Mouse (Mus musculus) Patski (cell line): ENCODE results near the gene Pqbp1. TPM values are rescaled to one million over a fixed set of nuclear protein-coding genes. Genes with fewer than 3 reads are reported as not detected.
"Not testable (repeated sequence)": the region's sequence is repeated elsewhere in the genome, so short reads cannot be mapped to it uniquely, and the experiment has no call there.

Experiments
- ATAC-seq: fragments of 100-300 bp; one replicate; pipeline ENCODE4 v1.8.0; 2021
- CTCF ChIA-PET: fragments of 350-600 bp; sonication (Branson Sonifier 250); formaldehyde crosslinking; loops from one replicate; lab custom pipeline; 2022; ENCODE audit warnings: inconsistent platforms; lab: Charles Lee
- POLR2A ChIA-PET: fragments of 350-600 bp; sonication (Branson Sonifier 250); formaldehyde crosslinking; loops from one replicate; lab custom pipeline; 2022; ENCODE audit warnings: antibody characterized with exemption, inconsistent platforms; lab: Charles Lee
- DNase-seq: peaks from one replicate; pipeline ENCODE4 v3.0.0-alpha.2; 2011; ENCODE audit warnings: low read depth, low spot score
- H3K27me3 ChIP-seq: fragments of 371-371 bp; one replicate; pipeline ENCODE4 v1.5.1; 2021
- CTCF ChIP-seq: fragments of 100-300 bp; IDR thresholded peaks from one replicate; pipeline ENCODE4 v1.5.1; 2021
- in situ Hi-C: fragments of 300-500 bp; cut with MboI; formaldehyde crosslinking; loops from 3 replicates; pipeline ENCODE4 v1.11.1; 2018; ENCODE audit warnings: low pct_unique_long_range_greater_than_20kb, mixed read lengths
- polyA plus RNA-seq: library from polyadenylated mRNA; unstranded; gene quantifications from one replicate; pipeline ENCODE4 v1.2.3, GENCODE M21; 2021

The Pqbp1 gene
- polyA plus RNA-seq, 1 experiment from 2014 or later: 71.3 TPM

GRCm38 (mm10) chrX:7922032-7922431 is 23.0 kb upstream of the Pqbp1 start:
- ChIA-PET CTCF (no interaction called here), POLR2A (no interaction called here)
- DNase-seq: no peak
- ATAC-seq: no peak
- in situ Hi-C loops: no loop called here
- H3K27me3 ChIP-seq: peaks cover 34% of the 10 kb centered on the region
- TF ChIP-seq CTCF: no peak

- TF ChIP-seq CTCF: no peak
- peaks cover 24% of the 10 kb centered on the region for H3K27me3 ChIP-seq
- in situ Hi-C loops: no loop called here
- DNase-seq (no peak), ATAC-seq (no peak)
- POLR2A ChIA-PET: no interaction called here
- CTCF ChIA-PET: no interaction called here
These were observed 20.7 kb upstream of the Pqbp1 start, which contains the start of gene Pcsk1n for GRCm38 (mm10) chrX:7919601-7920383. Gene Pcsk1n (plus strand): TSS chrX:7919822.

- POLR2A ChIA-PET, H3K27me3 ChIP-seq, ATAC-seq, in situ Hi-C loops, DNase-seq, CTCF ChIA-PET: not testable (repeated sequence)
These were observed 18.9 kb upstream of the Pqbp1 start for GRCm38 (mm10) chrX:7917960-7918359.

- CTCF ChIA-PET: interaction anchor here (1.3 kb wide), 1 partner anchor 102 kb away, joined by 3 read pairs; no protein-coding TSS in a partner anchor
- DNase-seq, ATAC-seq, H3K27me3 ChIP-seq, in situ Hi-C loops: not testable (repeated sequence)
- POLR2A ChIA-PET: interaction anchor here (0.6 kb wide), 1 partner anchor 28 kb away, joined by 4 read pairs; no protein-coding TSS in a partner anchor
These were observed 16.6 kb upstream of the Pqbp1 start for GRCm38 (mm10) chrX:7915669-7916068.

- ATAC-seq: no peak
- CTCF ChIA-PET: interaction anchor here (0.6 to 5.2 kb wide), 4 partner anchors 9 to 147 kb away, joined by 3 to 60 read pairs (median 6); partner anchors contain the start of gene Glod5
- POLR2A ChIA-PET: no interaction called here
- no peaks in the 10 kb centered on the region for H3K27me3 ChIP-seq
- peak; percentile 56 for TF ChIP-seq CTCF
- in situ Hi-C loops: loop anchor here (5.0 kb wide), 2 partner anchors 107 to 202 kb away; partner anchors contain the start of gene Glod5
- DNase-seq: no peak
These were observed 11.4 kb upstream of the Pqbp1 start for GRCm38 (mm10) chrX:7910473-7910872.

- POLR2A ChIA-PET, ATAC-seq, DNase-seq, H3K27me3 ChIP-seq, CTCF ChIA-PET, in situ Hi-C loops: not testable (repeated sequence)
These were observed 10.2 kb upstream of the Pqbp1 start, which contains the start of gene Gm10490 for GRCm38 (mm10) chrX:7909242-7909641. Gene Gm10490 (plus strand): TSS chrX:7909542.

- ATAC-seq (no peak), DNase-seq (no peak)
- CTCF ChIA-PET: no interaction called here
- POLR2A ChIA-PET: no interaction called here
- no peaks in the 10 kb centered on the region for H3K27me3 ChIP-seq
- TF ChIP-seq CTCF: no peak
- in situ Hi-C loops: no loop called here
These were observed 8.7 kb upstream of the Pqbp1 start, which contains the start of gene Gm10491 for GRCm38 (mm10) chrX:7907735-7908134. Gene Gm10491 (minus strand): TSS chrX:7907835.

GRCm38 (mm10) chrX:7904441-7904840 is 5.4 kb upstream of the Pqbp1 start:
- ChIA-PET CTCF (no interaction called here), POLR2A (no interaction called here)
- no peaks in the 10 kb centered on the region for H3K27me3 ChIP-seq
- DNase-seq (no peak), ATAC-seq (no peak)
- no peak for TF ChIP-seq CTCF
- in situ Hi-C loops: no loop called here

- no peaks in the 10 kb centered on the region for H3K27me3 ChIP-seq
- TF ChIP-seq CTCF: no peak
- ChIA-PET POLR2A (interaction anchor here (1.1 to 1.7 kb wide), 2 partner anchors 14 to 44 kb away, joined by 3 to 7 read pairs; partner anchors contain the start of gene Slc35a2), CTCF (no interaction called here)
- ATAC-seq (no peak), DNase-seq (no peak)
- in situ Hi-C loops: no loop called here
These were observed 858 bp downstream of the Pqbp1 start for GRCm38 (mm10) chrX:7898211-7898610.

- in situ Hi-C loops: no loop called here
- no peak for TF ChIP-seq CTCF
- CTCF ChIA-PET: no interaction called here
These were observed 15.1 kb downstream of the Pqbp1 start, which contains the start of gene Slc35a2 for GRCm38 (mm10) chrX:7883841-7884567. Gene Slc35a2 (plus strand): TSS chrX:7884028.

More at GRCm38 (mm10) chrX:7883841-7884567, 15.1 kb downstream of the Pqbp1 start, which contains the start of gene Slc35a2:
- ATAC-seq (peak; percentile 68), DNase-seq (no peak)
- POLR2A ChIA-PET: interaction anchor here (2.3 kb wide), 1 partner anchor 15 kb away, joined by 7 read pairs; the partner anchor contains the start of genes Pqbp1 and Timm17b
- H3K27me3 ChIP-seq: peaks cover 3% of the 10 kb centered on the region
